Comparison of ENCODE assay signal across 8 mouse cellular contexts in genomic region chr11:120189459-120190312, GRCm38 (mm10). TPM values are rescaled to one million over a fixed set of nuclear protein-coding genes. Genes with fewer than 3 reads are reported as not detected.
DNase-seq lines count a peak whose midpoint lies in the region; ATAC-seq lines count a peak whose summit lies in the region.

No protein-coding gene starts in this region.

- H3K27me3 ChIP-seq in heart, embryonic 12.5 days (replicated peaks) = no peaks in the 10 kb centered on the region
- H3K27me3 ChIP-seq in kidney, embryonic 16.5 days (ENCODE audit: insufficient read depth, low read length) = no peaks in the 10 kb centered on the region

- peak overlapping the region; percentile 87 for H3K9ac ChIP-seq in heart, embryonic 12.5 days
- H3K9ac ChIP-seq in kidney, embryonic 16.5 days (replicated peaks; ENCODE audit: low read length) = peak overlapping the region; percentile 99

- peak overlapping the region; percentile 93 for H3K27ac ChIP-seq in heart, embryonic 12.5 days (ENCODE audit: poor library complexity, severe bottlenecking)
- H3K27ac ChIP-seq in kidney, embryonic 16.5 days (ENCODE audit: low read length) = peak overlapping the region; percentile 99

- peak; percentile 96 for DNase-seq in CD4-positive, CD25-positive, alpha-beta regulatory T cell, adult 2 months (ENCODE audit: low read depth, low spot score)
- DNase-seq in c-Kit-negative CD71-positive TER-119-positive erythroid progenitor cells, embryonic 14.5 days (ENCODE audit: low read depth, low spot score) = peak; percentile 28
- DNase-seq in fat pad, adult 2 months (ENCODE audit: extremely low read depth, low read depth, low spot score) = peak; percentile 59
- peak; percentile 96 for DNase-seq in liver
- DNase-seq in monocyte, adult 2 months (ENCODE audit: low read depth in 1 of 2, low spot score in 2 of 2) = peak; percentile 77 to 78
- peak; percentile 72 to 78 for DNase-seq in spleen, postnatal 14 days (ENCODE audit: low spot score in 2 of 2)

- H3K36me3 ChIP-seq in heart, embryonic 12.5 days = peaks cover 11% of the 10 kb centered on the region; the same call in 1 of the 2 replicates
- no peaks in the 10 kb centered on the region for H3K36me3 ChIP-seq in kidney, embryonic 16.5 days (ENCODE audit: insufficient read depth, low read length)

- peak overlapping the region; percentile 62 for H3K4me3 ChIP-seq in heart, embryonic 12.5 days
- peak overlapping the region; percentile 96 for H3K4me3 ChIP-seq in kidney, embryonic 16.5 days (ENCODE audit: low read length)

- no peaks in the 10 kb centered on the region for H3K9me3 ChIP-seq in heart, embryonic 12.5 days (replicated peaks)
- H3K9me3 ChIP-seq in kidney, embryonic 16.5 days (ENCODE audit: low read length) = no peaks in the 10 kb centered on the region

- H3K4me2 ChIP-seq in heart, embryonic 12.5 days = peak overlapping the region; percentile 97
- peak overlapping the region; percentile 94 for H3K4me2 ChIP-seq in kidney, embryonic 16.5 days (replicated peaks; ENCODE audit: low read depth, low read length)

- ATAC-seq in heart, embryonic 12.5 days (ENCODE audit: insufficient number of reproducible peaks, low FRiP score) = peak; percentile 93
- peak; percentile 93 for ATAC-seq in kidney, embryonic 16.5 days (ENCODE audit: low FRiP score, low TSS enrichment)

- WGBS in heart, embryonic 12.5 days = under 1% methylated on average over 68 of the region's 68 CpGs
- under 1% methylated on average over 61 of the region's 68 CpGs for WGBS in kidney, embryonic 16.5 days

- H3K4me1 ChIP-seq in heart, embryonic 12.5 days (replicated peaks) = peaks cover 38% of the 10 kb centered on the region
- H3K4me1 ChIP-seq in kidney, embryonic 16.5 days (ENCODE audit: insufficient read depth, low read length) = peaks cover 43% of the 10 kb centered on the region

RNA-seq across cellular contexts. Expression of gene Slc38a10, which starts 38.5 kb away (rescaled TPM):
- polyA plus RNA-seq in heart, embryonic 12.5 days (2016; fragmentation: Nextera tagmentation; extraction: Ambion mirVana) = 114 and 117 TPM in 2 replicates
- 132 and 133 TPM in 2 replicates for polyA plus RNA-seq in kidney, embryonic 16.5 days (2015; fragmentation: Nextera tagmentation; extraction: Ambion mirVana)

RNA-seq across cellular contexts. Expression of gene Bahcc1, which starts 43.1 kb away (rescaled TPM):
- 6.5 and 7.6 TPM in 2 replicates for polyA plus RNA-seq in heart, embryonic 12.5 days (2016; fragmentation: Nextera tagmentation; extraction: Ambion mirVana)
- polyA plus RNA-seq in kidney, embryonic 16.5 days (2015; fragmentation: Nextera tagmentation; extraction: Ambion mirVana) = 13.2 and 14.2 TPM in 2 replicates

Comparison
In these comparisons a context has a peak if more than half of its experiments do, and no peak if none do; other contexts are left out.
1. Peak in every context shown above with its lines: DNase-seq, ATAC-seq, H3K4me3 ChIP-seq and H3K27ac ChIP-seq.
2. DNase-seq: peak in every context shown above with its lines; median percentile 96 in CD4-positive, CD25-positive, alpha-beta regulatory T cell, adult 2 months; 96 in liver; 78 in monocyte, adult 2 months; 75 in spleen, postnatal 14 days; 59 in fat pad, adult 2 months; 28 in c-Kit-negative CD71-positive TER-119-positive erythroid progenitor cells, embryonic 14.5 days.